Mouse (Mus musculus): ENCODE results near the gene Vps35l. TPM values are rescaled to one million over a fixed set of nuclear protein-coding genes. Genes with fewer than 3 reads are reported as not detected.

Vps35l gene
- polyA plus RNA-seq, 1 experiment from 2014 or later: 88.8 TPM

- no peak for ATAC-seq (ENCODE audit: low read depth)
- Histone ChIP-seq H3K4me1 (ENCODE audit: control insufficient read depth, insufficient read depth, low read length) (no peaks in the 10 kb centered on the region), H3K27ac (ENCODE audit: low read depth, low read length) (no peak overlapping the region), H3K27me3 (ENCODE audit: control insufficient read depth, insufficient read depth, low read length) (no peaks in the 10 kb centered on the region), H3K4me2 (ENCODE audit: low read depth, low read length) (no peak overlapping the region), H3K9ac (replicated peaks; ENCODE audit: low read depth, low read length) (no peak overlapping the region), H3K4me3 (ENCODE audit: low read depth, low read length) (no peak overlapping the region), H3K9me3 (ENCODE audit: control insufficient read depth, low read length) (no peaks in the 10 kb centered on the region), H3K36me3 (ENCODE audit: control insufficient read depth, insufficient read depth, low read length) (peaks cover 47% of the 10 kb centered on the region)
- 74% methylated on average over 7 of the region's 7 CpGs for WGBS
These were observed 57.6 kb downstream of the Vps35l start for GRCm38 (mm10) chr7:118797600-118797999.

- no peaks in the 10 kb centered on the region for H3K4me1 ChIP-seq (ENCODE audit: control insufficient read depth, insufficient read depth, low read length)
- H3K4me3 ChIP-seq (ENCODE audit: low read depth, low read length): no peak overlapping the region
- WGBS: 90% methylated on average over 6 of the region's 6 CpGs
- no peak overlapping the region for H3K9ac ChIP-seq (replicated peaks; ENCODE audit: low read depth, low read length)
- no peak overlapping the region for H3K27ac ChIP-seq (ENCODE audit: low read depth, low read length)
- H3K27me3 ChIP-seq (ENCODE audit: control insufficient read depth, insufficient read depth, low read length): no peaks in the 10 kb centered on the region
- peaks cover 49% of the 10 kb centered on the region for H3K36me3 ChIP-seq (ENCODE audit: control insufficient read depth, insufficient read depth, low read length)
- no peak overlapping the region for H3K4me2 ChIP-seq (ENCODE audit: low read depth, low read length)
- ATAC-seq (ENCODE audit: low read depth): no peak
- H3K9me3 ChIP-seq (ENCODE audit: control insufficient read depth, low read length): no peaks in the 10 kb centered on the region
These were observed 58.1 kb downstream of the Vps35l start for GRCm38 (mm10) chr7:118798105-118798570.

- WGBS: 92% methylated on average over 15 of the region's 15 CpGs
- peaks cover 53% of the 10 kb centered on the region for H3K36me3 ChIP-seq (ENCODE audit: control insufficient read depth, insufficient read depth, low read length)
These were observed 60.2 kb downstream of the Vps35l start for GRCm38 (mm10) chr7:118800112-118800734.

GRCm38 (mm10) chr7:118801791-118802190, 61.8 kb downstream of the Vps35l start:
- ATAC-seq (ENCODE audit: low read depth): no peak
- 93% methylated on average over 3 of the region's 3 CpGs for WGBS
- Histone ChIP-seq H3K9me3 (ENCODE audit: control insufficient read depth, low read length) (no peaks in the 10 kb centered on the region), H3K27ac (ENCODE audit: low read depth, low read length) (no peak overlapping the region), H3K9ac (replicated peaks; ENCODE audit: low read depth, low read length) (no peak overlapping the region), H3K4me3 (ENCODE audit: low read depth, low read length) (no peak overlapping the region), H3K4me2 (ENCODE audit: low read depth, low read length) (no peak overlapping the region), H3K4me1 (ENCODE audit: control insufficient read depth, insufficient read depth, low read length) (no peaks in the 10 kb centered on the region), H3K27me3 (ENCODE audit: control insufficient read depth, insufficient read depth, low read length) (no peaks in the 10 kb centered on the region), H3K36me3 (ENCODE audit: control insufficient read depth, insufficient read depth, low read length) (peaks cover 47% of the 10 kb centered on the region)

More at GRCm38 (mm10) chr7:118800112-118800734, 60.2 kb downstream of the Vps35l start:
- no peak overlapping the region for H3K4me2 ChIP-seq (ENCODE audit: low read depth, low read length)
- no peak overlapping the region for H3K9ac ChIP-seq (replicated peaks; ENCODE audit: low read depth, low read length)
- no peak overlapping the region for H3K4me3 ChIP-seq (ENCODE audit: low read depth, low read length)
- no peaks in the 10 kb centered on the region for H3K4me1 ChIP-seq (ENCODE audit: control insufficient read depth, insufficient read depth, low read length)
- no peak overlapping the region for H3K27ac ChIP-seq (ENCODE audit: low read depth, low read length)
- ATAC-seq (ENCODE audit: low read depth): no peak
- no peaks in the 10 kb centered on the region for H3K9me3 ChIP-seq (ENCODE audit: control insufficient read depth, low read length)
- H3K27me3 ChIP-seq (ENCODE audit: control insufficient read depth, insufficient read depth, low read length): no peaks in the 10 kb centered on the region

GRCm38 (mm10) chr7:118803425-118803824, 63.4 kb downstream of the Vps35l start:
- no peak overlapping the region for H3K9ac ChIP-seq (replicated peaks; ENCODE audit: low read depth, low read length)
- no peak overlapping the region for H3K27ac ChIP-seq (ENCODE audit: low read depth, low read length)
- no peak overlapping the region for H3K4me2 ChIP-seq (ENCODE audit: low read depth, low read length)
- no peaks in the 10 kb centered on the region for H3K4me1 ChIP-seq (ENCODE audit: control insufficient read depth, insufficient read depth, low read length)
- H3K36me3 ChIP-seq (ENCODE audit: control insufficient read depth, insufficient read depth, low read length): peaks cover 47% of the 10 kb centered on the region
- H3K9me3 ChIP-seq (ENCODE audit: control insufficient read depth, low read length): no peaks in the 10 kb centered on the region
- no peaks in the 10 kb centered on the region for H3K27me3 ChIP-seq (ENCODE audit: control insufficient read depth, insufficient read depth, low read length)
- 92% methylated on average over 8 of the region's 8 CpGs for WGBS
- H3K4me3 ChIP-seq (ENCODE audit: low read depth, low read length): no peak overlapping the region
- ATAC-seq (ENCODE audit: low read depth): no peak

- 70% methylated on average over 16 of the region's 16 CpGs for WGBS
- Histone ChIP-seq H3K4me1 (ENCODE audit: control insufficient read depth, insufficient read depth, low read length) (no peaks in the 10 kb centered on the region), H3K4me3 (ENCODE audit: low read depth, low read length) (no peak overlapping the region), H3K9ac (replicated peaks; ENCODE audit: low read depth, low read length) (no peak overlapping the region), H3K36me3 (ENCODE audit: control insufficient read depth, insufficient read depth, low read length) (peaks cover 38% of the 10 kb centered on the region), H3K4me2 (ENCODE audit: low read depth, low read length) (no peak overlapping the region), H3K9me3 (ENCODE audit: control insufficient read depth, low read length) (no peaks in the 10 kb centered on the region), H3K27me3 (ENCODE audit: control insufficient read depth, insufficient read depth, low read length) (no peaks in the 10 kb centered on the region), H3K27ac (ENCODE audit: low read depth, low read length) (no peak overlapping the region)
- ATAC-seq (ENCODE audit: low read depth): no peak
These were observed 66.8 kb downstream of the Vps35l start for GRCm38 (mm10) chr7:118806631-118807411.

- Histone ChIP-seq H3K36me3 (ENCODE audit: control insufficient read depth, insufficient read depth, low read length) (peaks cover 28% of the 10 kb centered on the region), H3K9me3 (ENCODE audit: control insufficient read depth, low read length) (no peaks in the 10 kb centered on the region), H3K4me2 (ENCODE audit: low read depth, low read length) (no peak overlapping the region), H3K27me3 (ENCODE audit: control insufficient read depth, insufficient read depth, low read length) (no peaks in the 10 kb centered on the region), H3K4me1 (ENCODE audit: control insufficient read depth, insufficient read depth, low read length) (no peaks in the 10 kb centered on the region), H3K9ac (replicated peaks; ENCODE audit: low read depth, low read length) (no peak overlapping the region), H3K27ac (ENCODE audit: low read depth, low read length) (no peak overlapping the region), H3K4me3 (ENCODE audit: low read depth, low read length) (no peak overlapping the region)
- 77% methylated on average over 8 of the region's 8 CpGs for WGBS
- ATAC-seq (ENCODE audit: low read depth): no peak
These were observed 67.9 kb downstream of the Vps35l start for GRCm38 (mm10) chr7:118807899-118808298.

- no peak overlapping the region for H3K27ac ChIP-seq (ENCODE audit: low read depth, low read length)
- 81% methylated on average over 12 of the region's 12 CpGs for WGBS
- H3K36me3 ChIP-seq (ENCODE audit: control insufficient read depth, insufficient read depth, low read length): peaks cover 21% of the 10 kb centered on the region
- H3K27me3 ChIP-seq (ENCODE audit: control insufficient read depth, insufficient read depth, low read length): no peaks in the 10 kb centered on the region
- no peak for ATAC-seq (ENCODE audit: low read depth)
- no peak overlapping the region for H3K9ac ChIP-seq (replicated peaks; ENCODE audit: low read depth, low read length)
- H3K4me1 ChIP-seq (ENCODE audit: control insufficient read depth, insufficient read depth, low read length): no peaks in the 10 kb centered on the region
- no peaks in the 10 kb centered on the region for H3K9me3 ChIP-seq (ENCODE audit: control insufficient read depth, low read length)
- no peak overlapping the region for H3K4me2 ChIP-seq (ENCODE audit: low read depth, low read length)
- no peak overlapping the region for H3K4me3 ChIP-seq (ENCODE audit: low read depth, low read length)
These were observed 71.5 kb downstream of the Vps35l start for GRCm38 (mm10) chr7:118811407-118812106.

- H3K4me3 ChIP-seq (ENCODE audit: low read depth, low read length): no peak overlapping the region
- no peaks in the 10 kb centered on the region for H3K27me3 ChIP-seq (ENCODE audit: control insufficient read depth, insufficient read depth, low read length)
- H3K9me3 ChIP-seq (ENCODE audit: control insufficient read depth, low read length): no peaks in the 10 kb centered on the region
- no peak overlapping the region for H3K9ac ChIP-seq (replicated peaks; ENCODE audit: low read depth, low read length)
- no peaks in the 10 kb centered on the region for H3K4me1 ChIP-seq (ENCODE audit: control insufficient read depth, insufficient read depth, low read length)
- no peak overlapping the region for H3K4me2 ChIP-seq (ENCODE audit: low read depth, low read length)
- no peak for ATAC-seq (ENCODE audit: low read depth)
- peaks cover 33% of the 10 kb centered on the region for H3K36me3 ChIP-seq (ENCODE audit: control insufficient read depth, insufficient read depth, low read length)
- 95% methylated on average over 4 of the region's 4 CpGs for WGBS
- H3K27ac ChIP-seq (ENCODE audit: low read depth, low read length): no peak overlapping the region; the same call in 1 of the 2 replicates
These were observed 73.6 kb downstream of the Vps35l start for GRCm38 (mm10) chr7:118813592-118813991.

Measured in neural tube, embryonic 14.5 days (tissue).